Mouse (Mus musculus) adrenal gland, adult 2 months (tissue): ENCODE measurements around the gene Plekha6. TPM values are rescaled to one million over a fixed set of nuclear protein-coding genes. Genes with fewer than 3 reads are reported as not detected.

ENCODE experiments used
- polyA plus RNA-seq: library from polyadenylated mRNA; depleted of rRNA; stranded (reverse); fragments of >200 nt; gene quantifications from 2 replicates; pipeline ENCODE4 v1.2.3, GENCODE M21; 2012; rRNA removed
- total RNA-seq, 2 experiments: library from RNA; stranded (reverse); gene quantifications; 2 replicates each; pipeline ENCODE4 v1.2.3; 2021

Plekha6 gene
- total and polyA plus RNA-seq, 3 experiments, result 10.3 to 22.6 (median 16.9) TPM

Other genes starting within 250 kb of the Plekha6 start
- gene Mdm4, start 133.6 kb upstream of the Plekha6 start, total RNA-seq, result 10 to 100 TPM; 44.1 to 70.4 TPM
- gene Mdm4, start 133.6 kb upstream of the Plekha6 start, polyA plus RNA-seq, result 15.0 and 15.3 TPM in 2 replicates
- gene Pik3c2b, start 118.5 kb upstream of the Plekha6 start, total RNA-seq, result 1 to 10 TPM; 4.6 to 6.5 TPM
- 6.5 and 7.2 TPM in 2 replicates for gene Pik3c2b, start 118.5 kb upstream of the Plekha6 start, polyA plus RNA-seq
- gene Ppp1r15b, start 33.1 kb upstream of the Plekha6 start, total RNA-seq, result 10 to 100 TPM; 89.6 to 90.2 TPM
- 34.1 and 40.4 TPM in 2 replicates for gene Ppp1r15b, start 33.1 kb upstream of the Plekha6 start, polyA plus RNA-seq
- under 1 TPM in 1 of 2 experiments, not detected in 1; 0.69 TPM for gene Golt1a, start 145.6 kb downstream of the Plekha6 start, total RNA-seq
- not detected in 2 replicates for gene Golt1a, start 145.6 kb downstream of the Plekha6 start, polyA plus RNA-seq
- gene Kiss1, start 157.7 kb downstream of the Plekha6 start, total RNA-seq, result not detected
- not detected in 2 replicates for gene Kiss1, start 157.7 kb downstream of the Plekha6 start, polyA plus RNA-seq
- 1 to 10 TPM; 5.5 to 9.2 TPM for gene Ren1, start 186.3 kb downstream of the Plekha6 start, total RNA-seq
- gene Ren1, start 186.3 kb downstream of the Plekha6 start, polyA plus RNA-seq, result 4.4 and 6.0 TPM in 2 replicates
- gene Etnk2, start 199.4 kb downstream of the Plekha6 start, total RNA-seq, result 10 to 100 TPM in 1 of 2 experiments, 1 to 10 TPM in 1; 6.2 to 13.5 TPM
- 8.2 and 10.0 TPM in 2 replicates for gene Etnk2, start 199.4 kb downstream of the Plekha6 start, polyA plus RNA-seq